Mouse (Mus musculus) gastrocnemius, postnatal 36 days (tissue): ENCODE results near the gene Elovl5. TPM values are rescaled to one million over a fixed set of nuclear protein-coding genes. Genes with fewer than 3 reads are reported as not detected.

Source experiments
- DNase-seq, 2 experiments: peaks; one replicate each; pipeline ENCODE4 v3.0.0; 2022
- intact Hi-C: fragments of 180-260 bp; cut with DNase I; formaldehyde crosslinking; loops from one replicate; pipeline ENCODE4 v1.15.1; 2025
- total RNA-seq, 2 experiments: library from RNA; stranded (reverse); gene quantifications; 2 replicates each; pipeline ENCODE4 v1.2.3; 2021

Elovl5 gene
- total RNA-seq, 2 experiments from 2014 or later: 9.6 to 11.4 TPM

GRCm38 (mm10) chr9:78027099-78027498, 109.9 kb downstream of the Elovl5 start:
- intact Hi-C loops: no loop called here
- DNase-seq: no peak

GRCm38 (mm10) chr9:78030835-78031456, 113.8 kb downstream of the Elovl5 start:
- intact Hi-C loops: no loop called here

GRCm38 (mm10) chr9:78032930-78033329, 115.8 kb downstream of the Elovl5 start:
- intact Hi-C loops: no loop called here
- DNase-seq: no peak

More at GRCm38 (mm10) chr9:78030835-78031456, 113.8 kb downstream of the Elovl5 start:
- DNase-seq: no peak

Other genes starting within 250 kb of the Elovl5 start
- gene Gclc, start 162.8 kb upstream of the Elovl5 start, total RNA-seq: 1 to 10 TPM; 8.0 to 9.1 TPM
- not detected for gene Gcm1, start 134.6 kb downstream of the Elovl5 start, total RNA-seq
- gene Fbxo9, start 191.7 kb downstream of the Elovl5 start, total RNA-seq: 10 to 100 TPM; 52.0 to 62.9 TPM
- gene Ick, start 191.8 kb downstream of the Elovl5 start, total RNA-seq: 1 to 10 TPM; 5.4 to 7.5 TPM